Mouse (Mus musculus) MEL (cell line): ENCODE data around the gene Rab3a.

ENCODE experiments used
- CHD2 ChIP-seq: IDR thresholded peaks from 2 replicates; pipeline ENCODE4 v1.6.1; 2011; ENCODE audit warnings: low read length, improper control_type of control experiment
- CTCF ChIP-seq, 3 experiments: IDR thresholded peaks in 2 of 3; conservative IDR thresholded peaks in 1 of 3; 2 replicates each; pipeline ENCODE4 v1.5.1; 2011 to 2012; ENCODE audit warnings: low read length in 3 of 3, low read depth in 2 of 3, mild to moderate bottlenecking in 2 of 3, improper control_type of control experiment in 1 of 3, inconsistent platforms in 1 of 3, mixed read lengths in 1 of 3, moderate library complexity in 1 of 3; ENCODE audit not compliant: control insufficient read depth in 1 of 3, insufficient read depth in 1 of 3, poor library complexity in 1 of 3, severe bottlenecking in 1 of 3
- ELF1 ChIP-seq: IDR thresholded peaks from 2 replicates; pipeline ENCODE4 v1.6.1; 2014; ENCODE audit warnings: low read depth, mild to moderate bottlenecking, inconsistent platforms, low read length, improper control_type of control experiment, moderate library complexity
- EP300 ChIP-seq, 2 experiments: IDR thresholded peaks; 2 replicates each; pipeline ENCODE4 v1.6.1; 2011; ENCODE audit warnings: improper control_type of control experiment in 2 of 2, low read length in 2 of 2, low read depth in 1 of 2, mild to moderate bottlenecking in 1 of 2
- HCFC1 ChIP-seq: IDR thresholded peaks from 2 replicates; pipeline ENCODE4 v1.6.1; 2012; ENCODE audit warnings: low read depth, mild to moderate bottlenecking, inconsistent platforms, low read length, improper control_type of control experiment, moderate library complexity
- MAFK ChIP-seq: IDR thresholded peaks from 2 replicates; pipeline ENCODE4 v1.6.1; 2011; ENCODE audit warnings: low read depth, mild to moderate bottlenecking, low read length, improper control_type of control experiment, borderline replicate concordance
- MYB ChIP-seq: IDR thresholded peaks from 2 replicates; pipeline ENCODE4 v1.6.1; 2011; ENCODE audit warnings: mild to moderate bottlenecking, low read depth, low read length, improper control_type of control experiment
- NRF1 ChIP-seq: IDR thresholded peaks from 2 replicates; pipeline ENCODE4 v1.6.1; 2014; ENCODE audit warnings: low read depth, mild to moderate bottlenecking, inconsistent platforms, low read length, improper control_type of control experiment, moderate library complexity; ENCODE audit not compliant: poor library complexity, insufficient read depth, severe bottlenecking
- POLR2A ChIP-seq, 2 experiments: IDR thresholded peaks; 2 replicates each; pipeline ENCODE4 v1.6.1; 2011 to 2012; ENCODE audit warnings: low read length in 2 of 2, mild to moderate bottlenecking in 2 of 2, control low read depth in 1 of 2, improper control_type of control experiment in 1 of 2, low read depth in 1 of 2, moderate library complexity in 1 of 2; ENCODE audit not compliant: control insufficient read depth in 1 of 2, insufficient read depth in 1 of 2, poor library complexity in 1 of 2
- POLR2AphosphoS2 ChIP-seq: IDR thresholded peaks from 2 replicates; pipeline ENCODE4 v1.6.1; 2011; ENCODE audit warnings: low read length, improper control_type of control experiment
- SMC3 ChIP-seq: IDR thresholded peaks from 2 replicates; pipeline ENCODE4 v1.6.1; 2011; ENCODE audit warnings: low read depth, low read length, improper control_type of control experiment
- TBP ChIP-seq: IDR thresholded peaks from 2 replicates; pipeline ENCODE4 v1.8.0; 2011; ENCODE audit warnings: low read depth, low read length, improper control_type of control experiment
- TCF12 ChIP-seq: IDR thresholded peaks from 2 replicates; pipeline ENCODE4 v1.6.1; 2014; ENCODE audit warnings: low read depth, mild to moderate bottlenecking, inconsistent platforms, low read length, improper control_type of control experiment, moderate library complexity

DNA sequence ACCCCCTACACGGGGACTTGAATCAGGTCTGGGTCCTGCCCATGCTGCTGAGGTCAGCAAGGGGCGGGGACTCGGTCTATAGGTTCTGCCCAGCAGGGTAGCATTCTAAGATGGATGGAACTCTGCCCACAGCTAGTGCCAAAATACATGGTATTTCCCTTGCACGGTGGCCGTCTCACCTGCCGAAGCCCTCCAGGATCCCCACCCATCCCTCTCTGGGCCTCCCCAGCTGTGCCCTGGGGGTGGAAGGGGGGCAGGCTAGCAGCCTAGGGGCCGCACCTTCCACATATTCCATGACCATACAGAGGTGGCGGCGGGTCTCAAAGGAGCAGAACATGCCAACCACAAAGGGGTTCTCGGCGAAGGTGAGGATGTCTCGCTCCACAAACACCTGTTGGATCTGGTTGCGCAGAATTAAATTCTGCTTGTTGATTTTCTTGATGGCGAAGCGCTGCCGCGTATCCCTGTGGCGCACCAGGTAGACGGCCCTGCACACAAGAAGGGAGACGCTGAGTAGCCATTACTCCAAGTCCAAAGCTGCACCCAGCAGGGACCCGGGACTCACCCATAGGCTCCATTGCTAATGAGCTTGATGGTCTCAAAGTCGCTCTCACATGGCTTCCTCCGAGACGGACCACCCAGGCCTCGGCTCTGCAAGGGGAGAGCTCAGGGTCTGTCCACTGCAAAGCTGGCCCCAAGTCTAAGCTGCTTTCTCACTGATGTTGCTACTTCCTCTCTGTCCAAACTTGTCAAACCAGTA lies 32.0 kb downstream of the Rab3a start:
- TF ChIP-seq POLR2A (IDR thresholded peaks at IDR 0.05; ENCODE audit: control insufficient read depth in 1 of 2, insufficient read depth in 1 of 2, low read depth in 1 of 2, low read length in 2 of 2, poor library complexity in 1 of 2) (no peak), SMC3 (no peak), TCF12 (no peak), CTCF (IDR thresholded peaks at IDR 0.05 in 2 of 3, conservative IDR thresholded peaks at IDR 0.05 in 1 of 3; ENCODE audit: control insufficient read depth in 1 of 3, insufficient read depth in 1 of 3, low read depth in 2 of 3, low read length in 3 of 3, poor library complexity in 1 of 3, severe bottlenecking in 1 of 3) (no peak), CHD2 (no peak), TBP (no peak), ELF1 (no peak), HCFC1 (no peak), EP300 (IDR thresholded peaks at IDR 0.05; ENCODE audit: low read depth in 1 of 2, low read length in 2 of 2) (no peak), NRF1 (no peak), MAFK (no peak), MYB (no peak), POLR2AphosphoS2 (no peak)
